Mouse (Mus musculus): ENCODE results near the gene Uba1y. TPM values are rescaled to one million over a fixed set of nuclear protein-coding genes. Genes with fewer than 3 reads are reported as not detected.
"Not testable (repeated sequence)": the region's sequence is repeated elsewhere in the genome, so short reads cannot be mapped to it uniquely, and the experiment has no call there.

Gene Uba1y
- not detected in 2 replicates for polyA plus RNA-seq (2016; fragmentation: Nextera tagmentation; extraction: Ambion mirVana)

DNA sequence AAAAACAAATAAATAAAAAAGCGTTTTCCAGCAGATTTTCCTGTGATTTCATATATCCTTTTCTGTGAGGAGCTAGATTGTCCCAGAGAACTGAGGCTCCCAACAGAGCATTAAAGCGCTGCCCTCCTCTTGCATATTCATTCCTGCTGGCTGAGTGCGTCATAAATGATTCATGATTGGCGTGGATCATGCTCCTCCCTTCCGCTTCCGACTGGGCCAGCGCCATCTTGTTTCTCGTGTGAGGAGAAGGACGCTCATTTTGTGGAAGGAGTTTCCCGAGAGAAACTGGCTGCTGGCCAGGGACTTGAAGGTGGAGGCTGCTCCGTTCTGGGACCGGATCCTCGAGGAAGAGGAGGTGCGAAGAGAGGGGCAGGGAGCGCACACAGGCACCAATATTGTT, at the start of gene Uba1y:
Gene Uba1y (plus strand): TSS at position 254 of the 400 bp plus-strand sequence.
- H3K4me1 ChIP-seq = no peaks in the 10 kb centered on the region
- H3K36me3 ChIP-seq = no peaks in the 10 kb centered on the region
- DNase-seq (ENCODE audit: low spot score) = no peak
- no peaks in the 10 kb centered on the region for H3K27me3 ChIP-seq (ENCODE audit: low read depth, poor library complexity, severe bottlenecking)
- H3K9me3 ChIP-seq (replicated peaks) = no peaks in the 10 kb centered on the region
- H3K27ac ChIP-seq = no peak within 1 kb of the TSS
- WGBS = 96% methylated on average over 8 of the region's 15 CpGs
- no peak within 1 kb of the TSS for H3K4me3 ChIP-seq

DNA sequence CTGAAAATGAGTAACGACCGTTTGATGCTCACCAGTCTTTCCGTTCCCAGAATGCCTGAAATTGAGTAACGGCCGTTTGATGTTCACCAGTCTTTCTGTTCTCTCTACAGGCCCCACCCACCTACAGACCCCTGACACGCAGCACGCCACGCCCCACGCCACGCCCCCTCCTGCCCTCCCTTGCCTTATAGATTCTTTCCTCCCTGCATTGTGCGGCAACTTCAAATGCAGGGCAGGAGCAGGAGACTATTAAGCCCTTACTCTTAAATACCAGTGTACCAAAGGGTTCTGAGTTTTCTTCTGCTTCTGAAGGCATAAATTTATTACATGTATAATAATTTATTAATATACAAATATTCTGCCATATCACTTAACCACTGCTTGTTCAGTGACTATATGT, 21.1 kb upstream of the Uba1y start, which contains the start of gene Zfy1:
Gene Zfy1 (minus strand): TSS at position 101 of the 400 bp plus-strand sequence.
- not testable (repeated sequence) for H3K4me1 ChIP-seq; H3K36me3 ChIP-seq; H3K27ac ChIP-seq; H3K9me3 ChIP-seq (replicated peaks); H3K27me3 ChIP-seq (ENCODE audit: low read depth, poor library complexity, severe bottlenecking); DNase-seq (ENCODE audit: low spot score); H3K4me3 ChIP-seq
- WGBS = no CpG with 5 or more reads among the region's 11 CpGs

DNA sequence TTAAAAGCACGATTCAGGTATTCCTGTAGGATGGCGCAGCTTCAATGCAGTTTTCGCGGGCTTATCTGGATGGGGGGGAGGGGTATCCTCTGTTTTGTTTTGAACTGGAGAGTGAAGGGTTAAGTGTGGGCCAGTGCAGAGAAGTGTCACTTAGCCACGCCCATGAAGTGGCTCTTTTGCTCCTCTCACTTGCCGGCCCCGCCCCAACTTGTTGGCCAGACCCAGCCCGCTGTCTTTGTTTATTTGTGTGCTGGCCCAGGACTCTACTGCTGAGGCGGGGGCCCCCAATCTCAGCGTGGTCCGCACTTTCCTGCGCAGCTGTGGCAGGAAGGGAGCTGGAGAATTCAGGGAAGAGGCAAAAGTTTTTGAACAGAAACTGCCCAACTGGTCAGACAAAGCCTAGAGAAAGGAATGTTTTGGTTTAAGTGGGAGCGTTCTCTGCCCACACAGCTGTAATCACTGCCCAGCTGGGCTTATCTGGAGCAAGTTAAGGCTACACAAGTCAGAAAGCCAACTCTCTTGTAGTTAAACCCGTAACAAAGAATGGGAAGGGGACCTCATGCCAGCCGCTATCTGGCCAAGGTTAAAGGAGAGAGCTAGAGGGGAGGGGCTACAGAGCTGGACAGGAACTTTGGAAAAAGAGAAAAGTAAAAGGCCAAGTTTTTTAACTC, 9.3 kb upstream of the Uba1y start:
- Histone ChIP-seq H3K27ac (no peak overlapping the region), H3K4me1 (no peaks in the 10 kb centered on the region)
- DNase-seq (ENCODE audit: low spot score) = peak; percentile 39

DNA sequence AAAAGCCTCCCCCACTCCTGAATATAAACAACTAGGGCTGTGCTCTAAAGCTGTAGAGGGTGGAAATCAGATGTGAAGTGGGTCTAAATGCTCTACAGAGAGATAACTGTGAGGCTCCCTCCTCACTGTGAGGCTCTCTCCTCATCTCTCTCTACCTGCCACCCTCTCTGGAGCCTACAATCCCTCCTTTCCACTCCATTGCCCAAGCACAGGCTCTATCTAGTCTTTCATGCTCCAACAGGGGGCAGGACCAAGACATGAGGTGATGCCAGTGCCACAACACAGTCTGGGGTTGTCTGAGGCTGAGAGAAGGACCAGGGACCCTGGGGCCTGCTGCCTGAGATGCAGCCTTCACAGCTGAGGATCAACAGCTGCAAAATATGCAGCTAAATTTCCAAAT, 54.0 kb downstream of the Uba1y start:
- Histone ChIP-seq H3K9me3 (replicated peaks) (no peaks in the 10 kb centered on the region), H3K4me1 (no peaks in the 10 kb centered on the region), H3K27ac (no peak overlapping the region), H3K36me3 (no peaks in the 10 kb centered on the region), H3K27me3 (ENCODE audit: low read depth, poor library complexity, severe bottlenecking) (no peaks in the 10 kb centered on the region), H3K4me3 (no peak overlapping the region)
- DNase-seq (ENCODE audit: low spot score) = no peak

More for the DNA sequence above, 9.3 kb upstream of the Uba1y start:
- Histone ChIP-seq H3K27me3 (ENCODE audit: low read depth, poor library complexity, severe bottlenecking) (no peaks in the 10 kb centered on the region), H3K4me3 (peak overlapping the region; percentile 15; the same call in 1 of the 2 replicates), H3K36me3 (no peaks in the 10 kb centered on the region), H3K9me3 (replicated peaks) (no peaks in the 10 kb centered on the region)
- 3% methylated on average over 9 of the region's 15 CpGs for WGBS

DNA sequence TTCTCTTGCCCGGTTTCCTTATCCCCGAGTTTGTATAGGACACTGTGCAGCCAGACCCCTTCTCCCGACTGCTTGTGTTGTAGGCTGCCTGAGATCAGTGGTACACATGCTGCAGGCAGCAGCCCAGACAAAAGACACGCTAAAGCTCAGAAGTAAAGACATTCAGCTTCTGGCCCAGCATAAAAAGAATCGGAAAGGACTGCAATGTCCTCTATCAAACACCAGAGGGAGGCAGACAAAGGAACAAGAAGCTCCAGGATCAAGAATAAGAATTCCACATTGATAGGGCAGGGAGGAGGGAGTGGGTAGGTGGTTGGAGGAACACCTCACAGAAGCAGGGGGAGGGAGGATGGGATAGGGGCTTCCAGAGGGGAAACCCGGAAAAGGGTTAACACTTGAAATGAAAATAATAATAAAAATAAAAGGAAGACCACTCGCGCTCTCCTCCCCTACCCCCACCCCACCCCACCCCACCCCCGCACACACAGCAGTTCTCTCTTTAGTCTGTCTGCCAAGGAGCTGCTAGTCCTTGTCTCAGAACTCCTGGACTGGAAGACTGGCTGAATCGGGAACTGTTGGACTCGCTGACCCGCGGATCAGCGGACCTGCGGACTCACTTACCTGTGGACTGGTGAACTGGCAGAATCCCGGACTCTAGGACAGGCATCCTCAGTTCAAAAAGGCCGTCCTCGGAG, 54.6 kb downstream of the Uba1y start:
- no peaks in the 10 kb centered on the region for H3K4me1 ChIP-seq
- no peaks in the 10 kb centered on the region for H3K9me3 ChIP-seq (replicated peaks)
- no peaks in the 10 kb centered on the region for H3K36me3 ChIP-seq
- no peak overlapping the region for H3K4me3 ChIP-seq
- H3K27ac ChIP-seq = no peak overlapping the region
- DNase-seq (ENCODE audit: low spot score) = no peak
- 35% methylated on average over 14 of the region's 18 CpGs for WGBS
- H3K27me3 ChIP-seq (ENCODE audit: low read depth, poor library complexity, severe bottlenecking) = no peaks in the 10 kb centered on the region

Other genes with a start within 250 kb of the Uba1y start
- not detected in 2 replicates for gene Zfy1, start 21.2 kb upstream of the Uba1y start, polyA plus RNA-seq (2016; fragmentation: Nextera tagmentation; extraction: Ambion mirVana)
- gene Kdm5d, start 79.1 kb downstream of the Uba1y start, polyA plus RNA-seq (2016; fragmentation: Nextera tagmentation; extraction: Ambion mirVana) = 11.9 and 14.8 TPM in 2 replicates
- 26.6 and 28.1 TPM in 2 replicates for gene Eif2s3y, start 191.9 kb downstream of the Uba1y start, polyA plus RNA-seq (2016; fragmentation: Nextera tagmentation; extraction: Ambion mirVana)

Measured in limb, embryonic 10.5 days (tissue).